Mouse (Mus musculus) forebrain, embryonic 11.5 days (tissue): ENCODE results near the gene Ppig. TPM values are rescaled to one million over a fixed set of nuclear protein-coding genes. Genes with fewer than 3 reads are reported as not detected.

ENCODE experiments used
- ATAC-seq: fragments of 200-750 bp; cut with Nextera tagmentation; replicated peaks from 2 replicates; pipeline ENCODE4 v1.8.0; 2017; ENCODE audit warnings: moderate TSS enrichment; ENCODE audit not compliant: low FRiP score
- DNase-seq: peaks from one replicate; pipeline ENCODE4 v3.0.0-alpha.2; 2017; ENCODE audit warnings: low spot score
- H3K27ac ChIP-seq: fragments of 300-500 bp; sonication (generic); 2 replicates; pipeline ENCODE4 v1.5.1; 2014; ENCODE audit warnings: low read depth, low read length
- H3K27me3 ChIP-seq: fragments of 300-500 bp; sonication (generic); 2 replicates; pipeline ENCODE4 v1.6.1; 2014; ENCODE audit warnings: mild to moderate bottlenecking, low read length, mixed read lengths; ENCODE audit not compliant: control insufficient read depth, insufficient read depth
- H3K36me3 ChIP-seq: fragments of 300-500 bp; sonication (generic); 2 replicates; pipeline ENCODE4 v1.6.1; 2014; ENCODE audit warnings: mild to moderate bottlenecking, low read length, moderate library complexity, mixed read lengths; ENCODE audit not compliant: control insufficient read depth, insufficient read depth
- H3K4me1 ChIP-seq: fragments of 300-500 bp; sonication (generic); replicated peaks from 2 replicates; pipeline ENCODE4 v1.6.1; 2014; ENCODE audit warnings: low read length, mixed read lengths; ENCODE audit not compliant: control insufficient read depth, insufficient read depth
- H3K4me2 ChIP-seq: fragments of 300-500 bp; sonication (generic); 2 replicates; pipeline ENCODE4 v1.6.1; 2014; ENCODE audit warnings: low read depth, mild to moderate bottlenecking, low read length, moderate library complexity, mixed read lengths; ENCODE audit not compliant: severe bottlenecking
- H3K4me3 ChIP-seq: fragments of 300-500 bp; sonication (generic); 2 replicates; pipeline ENCODE4 v1.5.1; 2014; ENCODE audit warnings: low read depth, low read length
- H3K9ac ChIP-seq: fragments of 300-500 bp; sonication (generic); 2 replicates; pipeline ENCODE4 v1.6.1; 2014; ENCODE audit warnings: low read length
- H3K9me3 ChIP-seq: fragments of 300-500 bp; sonication (generic); 2 replicates; pipeline ENCODE4 v1.6.1; 2016; ENCODE audit warnings: low read length, mixed read lengths; ENCODE audit not compliant: control insufficient read depth
- WGBS: fragments of 180-500 bp; shearing (Covaris S2); extraction: QIAGEN DNeasy Blood & Tissue Kit; methylation state at CpG from one replicate; pipeline ENCODE4 v1.1.7; 2014; 5-methylcytosine and 5-hydroxymethylcytosine counted together
- polyA plus RNA-seq: library from polyadenylated mRNA; unstranded; fragments of >200 nt; fragmentation: Nextera tagmentation; extraction: Ambion mirVana; gene quantifications from 2 replicates; pipeline ENCODE4 v1.2.1, GENCODE M21; 2014

Ppig gene
- polyA plus RNA-seq, 1 experiment from 2014 or later: 146 TPM

DNA sequence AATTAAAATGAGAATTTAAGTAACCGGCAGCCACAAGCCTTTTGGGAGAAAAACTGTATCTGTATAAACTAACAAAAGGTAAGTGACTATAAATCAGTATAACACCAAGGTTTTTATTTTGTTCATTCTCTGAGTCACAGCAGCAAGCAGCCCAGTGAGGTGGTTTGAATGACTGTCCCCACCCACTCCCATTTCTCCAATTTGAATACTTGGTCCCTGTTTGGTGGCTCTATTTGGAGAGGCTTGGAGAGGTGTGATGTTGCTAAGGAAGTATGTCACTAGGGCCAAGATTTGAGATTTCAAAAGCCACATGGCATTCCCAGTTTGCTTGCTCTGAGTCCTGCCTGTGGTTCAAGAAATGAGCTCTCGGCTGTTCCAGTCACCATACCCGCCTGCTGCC, 32.1 kb upstream of the Ppig start:
- H3K4me3 ChIP-seq: no peak overlapping the region
- no peaks in the 10 kb centered on the region for H3K9me3 ChIP-seq
- no peaks in the 10 kb centered on the region for H3K36me3 ChIP-seq
- no peak for ATAC-seq
- no peaks in the 10 kb centered on the region for H3K27me3 ChIP-seq
- DNase-seq: no peak
- no peak overlapping the region for H3K9ac ChIP-seq
- no peak overlapping the region for H3K4me2 ChIP-seq
- H3K4me1 ChIP-seq: no peaks in the 10 kb centered on the region
- no peak overlapping the region for H3K27ac ChIP-seq
- WGBS: 89% methylated on average over 3 of the region's 3 CpGs

DNA sequence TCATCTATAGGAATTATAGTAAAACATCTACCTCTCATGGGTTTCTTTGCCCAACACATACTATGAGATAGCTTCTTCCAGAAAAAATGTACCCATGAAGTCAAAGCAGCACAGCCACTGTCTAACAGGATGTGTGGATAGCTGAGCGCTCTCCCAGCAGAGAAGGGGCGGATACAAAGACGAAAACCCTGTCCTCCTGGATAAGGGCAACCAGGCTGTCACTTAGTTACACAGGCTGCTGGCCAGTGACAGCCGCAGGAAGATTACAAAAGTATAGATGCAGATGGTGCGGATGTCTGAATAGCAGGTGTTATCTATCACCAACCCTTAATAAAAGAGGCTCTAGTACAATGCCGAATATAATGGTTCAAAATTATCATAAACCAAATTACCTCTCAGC, 31.5 kb upstream of the Ppig start:
- H3K36me3 ChIP-seq: no peaks in the 10 kb centered on the region
- H3K4me1 ChIP-seq: no peaks in the 10 kb centered on the region
- no peaks in the 10 kb centered on the region for H3K27me3 ChIP-seq
- ATAC-seq (no peak), DNase-seq (no peak)
- 88% methylated on average over 6 of the region's 6 CpGs for WGBS
- H3K4me2 ChIP-seq: no peak overlapping the region
- no peak overlapping the region for H3K27ac ChIP-seq
- no peak overlapping the region for H3K9ac ChIP-seq
- H3K4me3 ChIP-seq: no peak overlapping the region
- H3K9me3 ChIP-seq: no peaks in the 10 kb centered on the region

DNA sequence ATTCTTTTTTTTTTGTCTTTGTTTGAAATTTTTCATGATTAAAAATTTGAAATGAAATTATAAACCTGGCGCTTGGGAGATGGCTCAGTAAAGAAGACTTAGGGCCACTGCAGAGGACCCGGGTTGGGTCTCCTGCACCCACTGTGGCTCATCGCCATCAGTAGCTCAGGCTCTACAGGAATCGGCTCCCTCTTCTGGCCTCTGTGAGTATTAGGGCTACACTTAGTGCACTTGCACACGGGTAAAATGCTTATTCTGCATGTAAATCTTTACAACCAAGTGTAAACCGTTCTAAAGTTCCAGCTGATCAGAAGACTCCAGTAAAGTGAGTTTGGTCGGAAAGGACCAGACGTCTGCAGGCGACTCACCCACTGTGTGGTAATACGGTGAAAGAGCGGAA, 28.8 kb upstream of the Ppig start:
- no peak overlapping the region for H3K4me2 ChIP-seq
- H3K27me3 ChIP-seq: no peaks in the 10 kb centered on the region
- no peaks in the 10 kb centered on the region for H3K9me3 ChIP-seq
- DNase-seq (no peak), ATAC-seq (no peak)
- H3K4me1 ChIP-seq: no peaks in the 10 kb centered on the region
- peaks cover 2% of the 10 kb centered on the region; the same call in 1 of the 2 replicates for H3K36me3 ChIP-seq
- no peak overlapping the region for H3K27ac ChIP-seq
- no peak overlapping the region for H3K9ac ChIP-seq
- H3K4me3 ChIP-seq: no peak overlapping the region
- 94% methylated on average over 11 of the region's 11 CpGs for WGBS

DNA sequence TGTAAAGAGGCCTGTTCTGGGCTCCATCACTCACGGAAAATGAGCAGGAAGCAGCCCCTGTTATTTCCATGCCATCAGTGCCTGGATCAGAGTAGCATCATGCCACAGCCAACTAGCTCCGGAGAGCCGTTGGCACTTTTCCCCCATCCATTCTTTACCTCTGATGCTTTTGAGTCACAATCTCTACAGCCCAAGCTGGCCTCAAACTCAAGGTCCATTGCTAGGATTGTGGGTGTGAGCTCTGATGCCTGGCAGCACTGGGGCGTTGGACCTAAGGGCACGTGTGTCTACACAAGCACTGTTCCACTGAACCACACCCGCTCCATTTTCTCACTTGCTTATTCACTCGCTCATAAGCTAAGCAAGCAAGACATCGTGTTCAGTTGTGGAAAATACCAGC, 21.9 kb upstream of the Ppig start:
- 96% methylated on average over 8 of the region's 8 CpGs for WGBS

DNA sequence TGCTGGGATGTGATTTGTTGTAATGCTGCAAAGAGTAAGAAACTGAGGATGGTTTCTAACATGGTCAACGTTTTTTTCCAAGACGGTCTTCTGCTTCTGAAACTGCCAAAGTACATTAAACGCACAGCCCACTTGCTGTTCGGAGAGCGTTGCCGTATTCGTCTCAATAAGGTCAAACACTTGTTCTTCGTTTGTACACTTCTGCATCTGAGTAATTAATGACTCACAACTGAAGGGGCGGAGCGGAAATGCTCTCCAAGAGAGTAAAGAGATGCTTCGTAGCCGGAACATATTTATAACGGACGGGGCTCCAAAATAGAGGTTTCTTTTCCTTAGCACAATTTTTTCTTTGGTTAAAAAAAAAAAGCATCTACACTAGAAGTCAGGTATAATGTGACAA, 10.2 kb upstream of the Ppig start:
- Histone ChIP-seq H3K4me3 (no peak overlapping the region), H3K4me1 (no peaks in the 10 kb centered on the region), H3K27me3 (no peaks in the 10 kb centered on the region), H3K27ac (no peak overlapping the region), H3K9me3 (no peaks in the 10 kb centered on the region), H3K9ac (no peak overlapping the region), H3K4me2 (no peak overlapping the region), H3K36me3 (no peaks in the 10 kb centered on the region)
- no peak for DNase-seq
- 91% methylated on average over 14 of the region's 14 CpGs for WGBS
- ATAC-seq: no peak

More for the DNA sequence above, 21.9 kb upstream of the Ppig start:
- ATAC-seq (no peak), DNase-seq (no peak)
- Histone ChIP-seq H3K9ac (no peak overlapping the region), H3K27me3 (no peaks in the 10 kb centered on the region), H3K4me1 (no peaks in the 10 kb centered on the region), H3K4me2 (no peak overlapping the region), H3K27ac (no peak overlapping the region), H3K36me3 (peaks cover 10% of the 10 kb centered on the region; the same call in 1 of the 2 replicates), H3K4me3 (no peak overlapping the region), H3K9me3 (no peaks in the 10 kb centered on the region)

DNA sequence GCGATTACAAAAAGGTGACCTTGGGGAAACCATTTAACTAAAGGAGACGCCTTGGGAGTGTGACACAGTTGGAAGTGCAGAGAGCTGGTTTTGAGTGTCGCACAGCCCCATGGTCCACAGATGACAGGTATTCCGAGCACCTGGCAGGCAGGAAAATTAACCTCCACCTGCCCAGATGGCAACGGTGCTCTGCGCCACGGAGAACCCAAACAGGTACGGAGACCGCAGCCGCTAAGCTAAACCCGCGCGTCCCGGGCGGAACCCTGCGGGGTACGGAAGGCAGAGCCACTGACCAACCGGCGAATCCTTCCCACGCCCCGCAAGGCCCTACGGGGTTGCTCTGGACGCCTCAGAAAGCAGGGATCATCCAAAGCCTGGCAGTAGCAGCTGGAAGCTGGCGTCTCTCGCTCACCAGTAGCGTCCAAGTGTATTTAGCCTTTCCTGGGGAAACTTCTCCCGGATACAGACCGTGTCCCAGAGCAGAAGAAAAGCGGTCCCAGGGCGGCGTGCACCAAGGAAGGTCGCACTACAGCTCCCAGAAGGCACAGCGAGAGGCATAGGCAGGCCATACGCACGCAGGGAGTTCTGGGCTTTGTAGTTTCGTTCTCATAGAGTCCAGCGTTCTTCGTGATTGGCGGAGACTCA, 9.2 kb upstream of the Ppig start, which contains the start of gene Fastkd1:
Fastkd1 (minus strand) TSS at position 536 of the 645 bp plus-strand sequence.
- under 1% methylated on average over 39 of the region's 39 CpGs for WGBS
- Histone ChIP-seq H3K27ac (no peak within 1 kb of the TSS), H3K27me3 (no peaks in the 10 kb centered on the region), H3K4me1 (no peaks in the 10 kb centered on the region), H3K9me3 (no peaks in the 10 kb centered on the region), H3K9ac (peak within 1 kb of the TSS; percentile 70), H3K36me3 (no peaks in the 10 kb centered on the region), H3K4me2 (peak within 1 kb of the TSS; percentile 74), H3K4me3 (peak within 1 kb of the TSS; percentile 64)
- ATAC-seq: peak; percentile 99
- DNase-seq: peak; percentile 86

DNA sequence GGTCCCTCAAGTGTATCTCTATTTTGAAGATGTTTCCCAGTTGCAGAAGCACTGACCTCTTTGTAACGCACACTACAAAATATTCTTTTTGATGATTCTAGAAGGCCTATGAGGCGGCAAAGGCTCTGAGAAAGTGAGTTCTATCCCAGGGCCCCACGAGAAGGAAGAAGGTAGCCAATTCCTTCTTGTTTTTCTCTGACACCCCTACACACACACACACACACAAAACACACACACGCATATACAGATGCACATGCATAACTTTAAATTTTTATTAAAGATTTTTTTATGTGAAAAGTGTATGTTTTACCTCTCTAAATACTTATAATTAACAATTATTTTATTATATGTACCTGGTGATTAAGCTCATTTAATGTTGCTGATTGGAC, 8.7 kb upstream of the Ppig start:
- ATAC-seq (peak; percentile 47; the same call in 1 of the 2 replicates), DNase-seq (no peak)
- Histone ChIP-seq H3K9ac (no peak overlapping the region), H3K9me3 (no peaks in the 10 kb centered on the region), H3K27me3 (no peaks in the 10 kb centered on the region), H3K4me1 (no peaks in the 10 kb centered on the region), H3K4me2 (peak overlapping the region; percentile 74), H3K36me3 (no peaks in the 10 kb centered on the region), H3K27ac (no peak overlapping the region), H3K4me3 (peak overlapping the region; percentile 64)
- WGBS: 33% methylated on average over 4 of the region's 4 CpGs

DNA sequence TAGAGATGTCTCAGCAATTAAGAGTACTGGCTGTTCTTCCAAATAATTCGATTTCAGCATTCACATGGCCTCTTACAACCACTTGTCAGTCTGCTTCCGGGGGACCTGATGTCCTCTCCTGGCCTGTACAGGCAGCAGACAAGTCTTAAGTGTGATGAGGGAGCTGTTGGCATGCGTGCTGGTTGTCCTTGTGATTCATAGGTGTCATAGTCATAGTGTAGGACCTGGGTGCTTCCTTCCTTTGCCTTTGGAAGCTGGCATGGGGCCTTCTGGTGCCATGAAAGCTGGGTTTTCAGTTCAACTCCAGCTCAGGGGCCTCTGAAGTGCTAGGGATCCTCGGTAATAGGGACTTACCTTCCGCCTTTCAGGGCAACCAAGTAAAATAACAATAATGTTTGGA, 8.2 kb upstream of the Ppig start:
- 79% methylated on average over 5 of the region's 5 CpGs for WGBS
- H3K36me3 ChIP-seq: no peaks in the 10 kb centered on the region
- H3K4me1 ChIP-seq: no peaks in the 10 kb centered on the region
- DNase-seq (no peak), ATAC-seq (no peak)
- H3K27ac ChIP-seq: no peak overlapping the region
- H3K9me3 ChIP-seq: no peaks in the 10 kb centered on the region
- no peak overlapping the region for H3K9ac ChIP-seq
- no peaks in the 10 kb centered on the region for H3K27me3 ChIP-seq
- no peak overlapping the region for H3K4me3 ChIP-seq
- no peak overlapping the region for H3K4me2 ChIP-seq

DNA sequence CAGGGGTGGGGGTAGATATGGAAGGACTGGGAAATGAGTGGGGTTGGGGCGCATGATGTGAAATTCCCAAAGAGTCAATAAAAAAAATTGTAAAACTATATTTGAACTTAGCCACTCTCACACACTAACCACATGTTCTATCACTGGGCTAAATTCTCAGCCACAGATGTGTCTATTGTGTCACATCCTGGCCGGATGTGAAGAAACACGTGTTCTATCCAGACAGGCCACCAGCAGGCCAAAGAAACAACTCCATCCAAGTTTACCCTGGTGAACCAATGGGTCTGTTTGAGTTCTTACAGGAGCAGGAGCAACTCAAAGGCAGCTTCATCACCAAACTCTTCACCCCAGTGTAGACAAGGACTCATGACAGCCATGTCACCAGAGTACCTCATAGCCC, 5.9 kb upstream of the Ppig start:
- no peaks in the 10 kb centered on the region for H3K27me3 ChIP-seq
- 86% methylated on average over 3 of the region's 3 CpGs for WGBS
- no peak overlapping the region for H3K4me2 ChIP-seq
- ATAC-seq (no peak), DNase-seq (no peak)
- no peaks in the 10 kb centered on the region for H3K9me3 ChIP-seq
- no peaks in the 10 kb centered on the region for H3K4me1 ChIP-seq
- no peaks in the 10 kb centered on the region for H3K36me3 ChIP-seq
- no peak overlapping the region for H3K4me3 ChIP-seq
- H3K27ac ChIP-seq: no peak overlapping the region
- H3K9ac ChIP-seq: no peak overlapping the region
